Mouse (Mus musculus) intestine, embryonic 14.5 days (tissue): ENCODE measurements at regions not wholly inside any gene's neighbourhood (a gene's known extent, or its start where the extent isn't known, plus 50 kb on each side); places are given as distances from the start of the nearest gene placed in this dataset.

ENCODE experiments used
- ATAC-seq: fragments of 200-750 bp; cut with Nextera tagmentation; replicated peaks from 2 replicates; pipeline ENCODE4 v1.8.0; 2017; ENCODE audit warnings: low read depth, moderate number of reproducible peaks, moderate TSS enrichment, moderate library complexity; ENCODE audit not compliant: low FRiP score, low TSS enrichment
- DNase-seq: peaks from one replicate; pipeline ENCODE4 v3.0.0-alpha.2; 2018; ENCODE audit warnings: low spot score
- H3K27ac ChIP-seq: fragments of 300-500 bp; sonication (generic); 2 replicates; pipeline ENCODE4 v1.5.1; 2014; ENCODE audit warnings: low read depth, mild to moderate bottlenecking, control low read depth
- H3K27me3 ChIP-seq: fragments of 300-500 bp; sonication (generic); replicated peaks from 2 replicates; pipeline ENCODE4 v1.6.1; 2014; ENCODE audit warnings: low read length, control low read depth; ENCODE audit not compliant: control insufficient read depth, insufficient read depth
- H3K36me3 ChIP-seq: fragments of 300-500 bp; sonication (generic); 2 replicates; pipeline ENCODE4 v1.6.1; 2014; ENCODE audit warnings: low read length, control low read depth; ENCODE audit not compliant: control insufficient read depth, insufficient read depth
- H3K4me1 ChIP-seq: fragments of 300-500 bp; sonication (generic); replicated peaks from 2 replicates; pipeline ENCODE4 v1.6.1; 2014; ENCODE audit warnings: low read length, control low read depth, mixed read lengths; ENCODE audit not compliant: control insufficient read depth, insufficient read depth
- H3K4me2 ChIP-seq: fragments of 300-500 bp; sonication (generic); 2 replicates; pipeline ENCODE4 v1.6.1; 2014; ENCODE audit warnings: low read length
- H3K4me3 ChIP-seq: fragments of 300-500 bp; sonication (generic); 2 replicates; pipeline ENCODE4 v1.5.1; 2014; ENCODE audit warnings: low read depth, low read length, control low read depth, mixed read lengths
- H3K9ac ChIP-seq: fragments of 300-500 bp; sonication (generic); 2 replicates; pipeline ENCODE4 v1.6.1; 2014; ENCODE audit warnings: mild to moderate bottlenecking, low read length
- H3K9me3 ChIP-seq: fragments of 300-500 bp; sonication (generic); 2 replicates; pipeline ENCODE4 v1.6.1; 2016; ENCODE audit warnings: low read length, control low read depth; ENCODE audit not compliant: control insufficient read depth
- WGBS: fragments of 180-500 bp; shearing (Covaris S2); extraction: QIAGEN DNeasy Blood & Tissue Kit; methylation state at CpG from one replicate; pipeline ENCODE4 v1.1.7; 2014; 5-methylcytosine and 5-hydroxymethylcytosine counted together

DNA sequence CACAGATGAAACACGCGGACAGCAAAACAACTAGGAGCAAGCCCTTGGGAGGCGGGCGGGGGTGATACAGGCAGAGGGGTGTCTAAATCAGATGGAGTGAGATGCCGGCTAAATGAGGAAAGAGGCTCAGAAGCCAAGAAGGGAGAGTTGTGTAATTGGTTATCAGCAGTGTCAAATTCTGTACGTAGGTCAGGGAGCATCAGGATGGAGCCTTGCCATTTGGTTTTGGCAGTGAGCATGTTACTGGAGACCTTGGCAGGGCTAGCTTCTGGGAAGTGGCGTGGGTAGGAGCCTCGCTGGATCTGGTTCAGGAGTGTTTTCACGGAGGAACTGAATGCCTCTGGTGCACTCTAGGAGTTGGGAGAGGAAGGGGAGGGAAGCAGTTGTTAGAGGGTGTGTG lies 58.7 kb upstream of the Nrip1 start:
- Histone ChIP-seq H3K4me3 (no peak overlapping the region), H3K36me3 (no peaks in the 10 kb centered on the region), H3K9me3 (no peaks in the 10 kb centered on the region), H3K27ac (no peak overlapping the region), H3K4me2 (no peak overlapping the region), H3K27me3 (no peaks in the 10 kb centered on the region), H3K4me1 (no peaks in the 10 kb centered on the region), H3K9ac (no peak overlapping the region)
- DNase-seq (no peak), ATAC-seq (no peak)
- WGBS = 78% methylated on average over 9 of the region's 9 CpGs

DNA sequence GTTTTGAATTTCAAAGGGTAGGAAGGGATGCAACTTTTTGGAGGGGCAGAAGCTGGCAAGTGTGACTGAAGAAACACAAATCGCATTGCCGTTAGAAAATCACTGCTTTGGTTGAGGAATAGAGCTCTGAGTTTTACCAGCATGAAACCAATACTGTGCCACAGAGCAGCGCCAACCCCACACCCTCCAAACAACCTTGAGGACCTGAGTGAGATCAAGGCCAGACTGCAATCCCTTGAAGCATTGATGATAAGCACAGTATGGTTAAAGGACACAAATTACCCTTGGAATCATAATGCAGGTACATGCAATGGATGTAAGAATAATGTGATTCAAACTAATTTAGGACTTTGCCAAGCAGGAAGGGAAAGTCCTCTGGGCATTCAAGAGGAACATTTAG lies 55.5 kb upstream of the Nrip1 start:
- Histone ChIP-seq H3K9me3 (no peaks in the 10 kb centered on the region), H3K27ac (no peak overlapping the region), H3K4me3 (no peak overlapping the region), H3K36me3 (no peaks in the 10 kb centered on the region), H3K9ac (no peak overlapping the region), H3K4me2 (no peak overlapping the region), H3K27me3 (no peaks in the 10 kb centered on the region), H3K4me1 (no peaks in the 10 kb centered on the region)
- 93% methylated on average over 3 of the region's 3 CpGs for WGBS
- ATAC-seq (no peak), DNase-seq (no peak)

DNA sequence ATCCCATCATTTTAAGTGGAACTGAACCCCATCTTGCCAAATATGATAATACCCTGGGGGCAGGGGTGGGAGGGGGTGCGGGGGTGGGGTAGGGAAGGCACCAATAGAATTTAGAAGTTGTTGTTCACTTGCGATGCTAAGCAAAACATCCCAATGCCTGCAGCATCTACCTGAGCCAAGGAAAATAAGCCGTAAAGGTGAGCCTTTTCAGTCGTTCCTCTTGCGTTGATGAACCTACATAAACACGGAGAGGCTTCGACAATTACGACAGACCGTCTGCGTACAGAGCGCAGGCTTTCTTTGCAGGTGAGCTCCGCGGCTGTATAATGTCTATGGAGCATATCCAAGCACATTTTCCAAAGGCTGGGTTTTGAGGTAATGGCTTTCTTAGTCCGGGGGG lies 50.3 kb upstream of the Nrip1 start:
- ATAC-seq (no peak), DNase-seq (no peak)
- Histone ChIP-seq H3K4me3 (no peak overlapping the region), H3K27ac (no peak overlapping the region), H3K9ac (no peak overlapping the region), H3K9me3 (no peaks in the 10 kb centered on the region), H3K4me1 (no peaks in the 10 kb centered on the region), H3K36me3 (no peaks in the 10 kb centered on the region), H3K27me3 (no peaks in the 10 kb centered on the region), H3K4me2 (no peak overlapping the region)
- 84% methylated on average over 14 of the region's 14 CpGs for WGBS
